Mouse (Mus musculus): ENCODE data around the gene Ffar2.
"Not testable (repeated sequence)": the region's sequence is repeated elsewhere in the genome, so short reads cannot be mapped to it uniquely, and the experiment has no call there.

Gene Ffar2

DNA sequence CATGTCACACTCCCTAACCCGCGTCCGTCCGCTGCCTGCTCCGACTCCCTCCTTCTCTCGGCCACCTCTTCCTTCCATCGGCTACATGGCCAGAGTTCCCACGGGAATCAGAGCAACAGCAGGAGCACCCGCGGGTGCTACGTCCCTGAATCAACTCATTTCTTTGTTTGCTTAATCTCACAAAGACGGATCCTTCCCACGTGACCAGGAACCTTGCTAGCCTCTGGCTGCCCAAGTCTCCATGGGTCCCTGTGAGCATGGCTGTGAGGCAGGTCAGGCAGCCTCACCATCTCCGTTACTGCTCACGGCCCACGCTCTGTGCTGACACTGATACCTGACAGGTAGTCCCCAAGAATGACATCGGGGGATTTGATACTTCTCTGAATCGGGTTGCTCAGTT is at the start of gene Ffar2:
Gene Ffar2 (minus strand): TSS at position 101 of the 400 bp plus-strand sequence.
- DNase-seq = no peak

DNA sequence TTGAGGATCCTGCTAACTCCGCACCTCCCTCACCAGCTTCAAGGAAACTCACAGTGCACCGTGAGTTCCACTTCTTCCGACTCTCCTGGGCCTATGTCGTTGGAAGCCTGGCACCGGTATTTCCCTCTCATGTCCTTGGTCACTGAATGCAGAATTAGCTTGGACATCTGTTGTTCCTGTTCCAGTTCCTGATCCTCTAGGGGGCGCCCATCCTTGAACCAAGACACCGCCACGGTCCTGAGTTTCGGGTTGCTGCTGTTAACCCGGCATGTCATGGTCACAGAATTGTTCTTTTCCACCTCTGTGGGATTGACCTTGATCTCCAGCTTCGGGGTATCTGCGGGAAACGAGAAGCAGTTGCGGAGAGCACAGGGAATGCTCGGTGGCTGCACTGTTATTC is 49.5 kb upstream of the Ffar2 start:
- DNase-seq = peak; percentile 55

DNA sequence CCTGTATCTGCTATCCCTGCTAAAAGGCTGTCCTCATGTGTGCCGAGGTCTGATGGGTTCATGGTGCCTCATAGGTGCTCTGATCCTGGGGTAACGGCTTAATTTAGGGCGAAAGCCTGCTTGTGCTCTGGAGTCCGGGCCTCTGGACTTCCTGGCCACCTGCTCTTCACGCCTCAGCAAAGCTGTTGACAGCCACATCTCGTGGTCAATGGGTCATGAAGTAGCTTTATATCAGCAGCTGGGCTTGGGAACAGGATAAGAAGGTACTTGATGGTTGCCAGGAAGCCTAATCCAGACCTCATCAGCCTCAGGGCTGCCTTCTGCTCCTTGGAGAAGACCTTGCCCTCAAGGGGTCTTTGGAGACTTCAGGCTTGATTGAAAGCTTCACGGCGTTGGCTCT is 39.8 kb upstream of the Ffar2 start:
- no peak for DNase-seq

DNA sequence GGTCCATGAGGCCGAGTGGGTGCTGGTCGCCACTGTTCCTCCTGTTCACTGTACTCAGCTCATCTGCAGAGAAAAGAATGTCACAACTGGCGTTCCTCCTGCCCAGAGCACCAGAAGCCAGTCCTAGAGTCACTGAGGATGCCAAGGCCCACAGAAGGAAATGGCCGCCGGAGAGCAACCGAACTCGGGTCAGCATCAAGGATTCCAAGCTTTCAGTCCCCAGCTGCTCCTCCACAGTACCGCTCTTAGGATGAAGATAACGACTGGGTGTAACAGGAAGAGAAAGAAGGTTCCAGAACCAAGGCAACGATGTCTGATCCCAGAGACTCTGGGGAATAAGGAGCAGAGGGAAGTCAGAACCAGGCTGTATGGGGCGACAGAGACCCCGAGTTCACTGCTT is 37.9 kb upstream of the Ffar2 start, which contains the start of gene Ffar1:
Gene Ffar1 (minus strand): TSS at position 101 of the 400 bp plus-strand sequence.
- DNase-seq = no peak

DNA sequence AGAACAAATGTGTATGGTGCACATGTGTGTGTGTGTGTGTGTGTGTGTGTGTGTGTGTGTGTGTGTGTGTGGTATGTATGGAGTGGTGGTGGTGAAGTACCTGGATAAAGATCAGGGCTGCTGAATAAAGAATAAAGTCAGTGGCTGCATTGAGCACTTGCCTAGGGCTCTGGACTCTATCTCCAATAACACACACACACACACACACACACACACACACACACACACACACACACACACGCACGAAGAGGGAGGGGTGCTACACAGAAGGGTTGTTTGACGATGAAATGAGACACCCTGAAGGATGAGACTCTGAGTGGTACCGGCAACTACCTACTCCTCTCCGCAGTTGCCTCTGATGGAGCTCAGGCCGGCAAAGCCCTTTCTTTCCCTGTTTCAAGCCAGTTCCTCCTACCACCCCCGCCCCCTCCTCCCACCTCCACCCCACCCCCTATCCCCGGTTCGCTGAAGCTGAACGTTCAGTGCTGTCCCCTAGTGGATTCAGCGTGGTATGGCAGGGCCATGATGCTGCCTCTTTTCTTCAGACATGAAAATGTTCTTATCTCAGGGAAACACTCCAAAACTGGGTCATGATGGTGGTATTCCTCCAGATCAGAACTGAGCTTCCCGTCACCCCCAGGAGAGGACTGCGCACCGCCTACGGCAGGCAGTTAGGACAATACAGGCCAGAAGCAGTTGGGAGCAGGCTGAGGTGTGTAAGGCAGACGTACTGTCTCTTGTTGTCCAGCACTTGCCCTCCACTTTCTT is 36.2 kb upstream of the Ffar2 start:
- peak; percentile 54 for DNase-seq

DNA sequence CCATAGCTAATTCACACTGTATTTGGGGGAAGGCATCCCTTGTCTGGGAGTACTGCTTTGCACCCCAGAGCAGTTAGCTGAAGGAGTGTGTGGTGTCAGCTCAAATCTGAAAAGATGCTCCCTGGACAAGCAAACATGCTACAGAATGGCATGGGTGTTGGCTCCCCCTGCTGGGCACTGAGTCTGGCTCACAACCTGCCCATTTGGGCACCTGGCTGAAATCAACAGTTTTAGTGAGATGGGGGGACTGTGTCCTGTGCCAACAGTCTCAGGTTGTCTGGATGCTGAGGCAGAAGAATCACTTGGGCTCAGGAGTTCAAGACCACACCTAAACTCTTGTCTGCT is 35.7 kb upstream of the Ffar2 start:
- DNase-seq = peak; percentile 66

DNA sequence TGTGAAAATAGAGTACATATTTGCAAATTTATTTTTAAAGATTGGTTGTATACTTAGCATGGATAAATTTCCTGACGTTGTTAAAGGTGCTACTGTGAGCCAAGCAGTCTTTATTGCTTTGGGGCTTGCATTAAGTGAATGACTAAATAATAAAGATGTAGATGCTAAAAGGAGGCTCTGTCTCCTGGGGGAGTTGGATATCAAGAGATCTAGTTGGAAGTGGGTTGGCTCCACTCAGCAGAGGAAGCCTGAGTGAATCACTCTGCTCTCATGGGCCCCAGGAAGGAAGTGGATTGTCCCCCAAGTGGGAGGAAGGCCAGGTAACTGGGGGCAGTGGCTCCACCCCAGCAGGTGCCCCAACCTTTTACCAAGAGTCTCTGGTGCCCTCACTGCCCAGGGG is 34.2 kb upstream of the Ffar2 start:
- no peak for DNase-seq

DNA sequence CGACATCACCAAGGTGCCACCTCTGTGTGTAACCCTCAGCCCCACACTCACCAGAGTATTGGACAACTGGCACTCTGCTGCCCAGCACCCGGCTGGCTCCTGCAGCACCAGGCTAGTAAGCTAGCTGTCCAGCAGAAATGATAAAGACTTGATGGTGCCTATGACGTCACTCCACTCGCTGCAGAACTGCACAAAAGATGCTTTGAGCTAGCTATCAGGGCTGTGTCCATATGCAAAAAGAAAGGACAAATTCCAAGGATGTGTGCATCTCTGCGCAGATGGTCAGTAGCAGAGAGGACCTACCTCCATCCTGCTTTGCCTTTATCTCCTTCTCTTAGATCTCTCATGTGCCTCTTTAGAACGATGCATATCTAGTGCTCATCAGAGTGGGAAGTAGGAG is 32.5 kb upstream of the Ffar2 start, which contains the start of gene Ffar3:
Gene Ffar3 (minus strand): TSS at position 101 of the 400 bp plus-strand sequence.
- no peak for DNase-seq

DNA sequence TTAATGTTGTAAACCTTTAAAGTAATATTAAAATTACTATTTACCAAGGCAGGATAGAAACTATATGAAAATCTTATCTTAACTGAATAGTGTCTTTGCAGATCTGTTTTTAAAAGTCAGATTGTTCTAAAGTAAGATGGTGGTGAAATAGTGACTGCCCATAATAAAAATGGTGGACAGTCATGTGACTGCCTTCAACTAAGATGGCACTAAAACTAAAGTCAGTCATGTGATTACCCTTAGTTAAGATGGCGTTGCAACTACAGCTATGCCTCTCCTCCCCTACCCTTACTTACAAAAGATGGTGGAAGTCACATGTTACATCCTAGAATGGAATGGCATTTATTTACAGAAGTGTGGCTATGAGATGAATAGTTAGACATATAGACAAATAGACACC is 27.8 kb upstream of the Ffar2 start:
- no peak for DNase-seq

DNA sequence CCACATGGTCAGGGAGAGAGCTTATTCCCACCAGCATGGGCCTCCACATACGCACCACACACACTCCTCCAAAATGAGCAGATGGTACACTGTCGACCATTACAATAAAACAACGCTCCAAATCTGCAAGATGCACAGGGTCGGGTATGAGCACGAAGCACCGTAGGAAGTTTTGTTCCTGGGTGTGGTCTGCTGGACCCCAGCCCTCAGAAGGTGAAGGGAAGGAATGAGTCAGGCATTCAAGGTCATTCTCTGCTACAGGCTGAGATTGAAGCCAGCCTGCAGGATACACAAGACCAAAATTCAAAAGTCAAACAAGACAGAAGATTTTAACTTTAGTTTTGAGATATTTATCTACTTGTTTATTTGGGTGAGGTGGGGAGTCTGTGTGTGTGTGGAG is 24.4 kb upstream of the Ffar2 start:
- no peak for DNase-seq

DNA sequence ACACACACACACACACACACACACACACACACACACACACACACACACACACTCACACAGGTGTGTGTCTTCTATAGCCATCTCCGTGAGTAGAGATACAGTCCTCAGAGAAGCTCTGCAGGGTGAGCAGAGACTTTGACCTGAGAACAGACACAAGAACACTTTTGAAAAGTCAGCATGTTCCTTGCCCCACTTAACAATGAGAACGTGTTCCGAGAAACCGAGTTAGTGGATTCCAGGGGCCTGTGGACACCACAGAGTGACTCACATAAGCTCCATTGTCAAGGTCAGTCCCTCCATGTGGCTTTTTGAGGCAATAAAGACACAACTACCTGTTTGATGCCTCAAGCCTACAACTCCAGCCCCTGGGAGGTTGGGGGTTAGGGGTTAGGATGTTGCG is 23.8 kb upstream of the Ffar2 start:
- no peak for DNase-seq

DNA sequence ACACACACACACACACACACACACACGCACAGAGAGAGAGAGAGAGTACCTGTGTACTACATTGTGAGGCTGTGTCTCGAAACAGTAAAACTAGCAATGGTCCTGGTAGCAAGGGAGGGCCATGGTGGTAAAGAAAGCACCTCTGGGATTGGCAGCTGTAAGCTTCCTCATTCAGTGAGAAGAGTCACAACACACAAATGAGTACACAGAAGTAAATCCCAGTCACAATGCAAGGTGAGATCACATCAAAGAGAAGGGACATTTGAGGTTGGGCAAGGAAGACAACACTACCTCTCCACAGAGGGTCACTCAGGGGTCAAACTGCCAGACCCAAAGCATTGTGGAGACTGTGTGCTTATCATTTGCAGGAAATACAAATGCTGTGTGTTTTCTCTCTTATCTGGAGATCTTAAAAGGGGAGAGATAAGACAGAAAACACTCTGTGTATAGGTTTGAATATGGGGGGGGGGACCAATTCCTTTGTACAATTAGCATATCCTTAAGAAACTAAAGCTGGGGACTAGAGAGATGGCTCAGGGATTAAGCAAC is 23.0 kb upstream of the Ffar2 start:
- DNase-seq = no peak

DNA sequence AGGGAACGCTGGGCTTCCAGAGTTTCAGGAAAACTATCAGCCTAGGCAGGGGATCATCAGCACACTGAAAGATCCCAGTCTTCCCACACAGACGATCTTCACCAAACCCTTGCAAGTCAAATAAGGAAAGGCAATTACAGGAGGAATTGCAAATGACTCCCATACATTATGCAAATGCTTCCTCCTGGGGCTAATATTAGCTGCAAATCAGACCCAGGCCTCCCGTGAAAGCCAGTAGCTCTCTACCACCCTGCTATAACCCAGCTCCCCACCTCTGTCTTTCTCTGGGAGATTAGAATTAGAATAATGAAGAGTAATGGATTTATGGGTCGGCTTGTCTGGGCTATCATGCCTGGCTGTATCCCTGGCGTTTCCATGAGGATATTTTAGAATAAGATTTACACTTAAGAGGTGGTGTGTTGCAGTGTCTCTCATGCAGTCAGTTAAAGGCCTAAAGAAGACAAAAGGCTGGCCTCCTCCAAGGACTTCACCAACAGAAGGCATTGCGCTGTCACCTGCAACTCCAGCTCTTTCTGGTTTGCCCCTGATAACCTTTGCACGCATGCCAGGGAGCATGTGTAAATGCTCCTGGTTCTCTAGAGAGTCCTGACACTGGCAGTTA is 21.2 kb upstream of the Ffar2 start:
- DNase-seq = no peak

DNA sequence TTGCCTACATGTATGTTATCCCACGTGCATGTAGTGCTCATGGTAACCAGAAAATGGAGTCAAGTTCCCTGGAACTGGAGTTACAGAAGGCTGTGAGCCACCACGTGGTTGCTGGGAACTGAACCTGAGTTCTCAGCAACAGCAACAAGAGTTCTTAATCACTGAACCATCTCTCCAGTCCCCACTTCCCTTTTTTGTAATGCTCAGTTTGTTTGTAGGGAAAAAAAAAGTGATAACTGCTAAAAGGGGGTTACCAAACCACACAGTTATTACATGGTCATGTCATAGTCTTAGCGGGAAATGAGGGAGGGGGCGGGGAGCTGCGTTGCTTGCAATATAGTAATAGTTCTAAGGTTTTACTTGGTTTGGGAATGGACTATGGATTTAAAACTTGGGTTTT is 18.5 kb upstream of the Ffar2 start:
- no peak for DNase-seq

DNA sequence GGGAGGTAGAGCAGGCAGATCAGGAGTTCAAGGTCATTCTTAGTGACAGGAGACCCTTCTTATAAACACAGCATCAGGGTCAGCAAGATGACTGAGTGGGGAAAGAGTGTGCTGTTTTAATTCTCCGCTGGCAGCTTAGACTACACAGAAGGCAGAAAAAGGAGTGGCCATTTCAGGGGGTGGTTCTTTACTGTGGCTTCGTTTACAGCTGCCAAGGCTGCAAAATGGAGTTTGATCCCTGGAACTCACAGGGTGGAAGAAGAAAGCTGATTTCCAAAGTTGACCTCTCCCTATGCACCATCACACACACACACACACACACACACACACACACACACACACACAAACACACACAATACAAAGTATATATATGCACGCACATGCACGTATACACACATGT is 17.8 kb upstream of the Ffar2 start:
- DNase-seq = no peak

DNA sequence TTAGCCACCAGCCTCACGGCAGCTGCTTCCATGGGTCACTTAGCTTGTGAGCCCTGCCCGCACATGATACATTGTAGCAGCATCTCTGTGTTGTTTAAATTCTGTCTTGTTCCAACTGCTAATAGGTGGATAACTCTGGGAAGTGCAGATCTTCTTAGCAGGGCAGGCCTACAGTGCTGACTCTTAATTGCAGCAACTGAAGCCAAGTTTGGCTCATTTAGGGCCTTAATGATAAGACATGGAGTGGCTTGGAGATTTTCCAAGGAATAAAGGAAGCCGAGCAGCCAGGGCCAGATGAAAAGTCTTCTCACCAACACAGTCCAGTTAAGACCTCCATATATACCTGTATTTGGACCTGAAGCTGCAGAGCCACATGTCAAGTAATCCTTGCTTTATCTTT is 16.7 kb upstream of the Ffar2 start:
- DNase-seq = no peak

DNA sequence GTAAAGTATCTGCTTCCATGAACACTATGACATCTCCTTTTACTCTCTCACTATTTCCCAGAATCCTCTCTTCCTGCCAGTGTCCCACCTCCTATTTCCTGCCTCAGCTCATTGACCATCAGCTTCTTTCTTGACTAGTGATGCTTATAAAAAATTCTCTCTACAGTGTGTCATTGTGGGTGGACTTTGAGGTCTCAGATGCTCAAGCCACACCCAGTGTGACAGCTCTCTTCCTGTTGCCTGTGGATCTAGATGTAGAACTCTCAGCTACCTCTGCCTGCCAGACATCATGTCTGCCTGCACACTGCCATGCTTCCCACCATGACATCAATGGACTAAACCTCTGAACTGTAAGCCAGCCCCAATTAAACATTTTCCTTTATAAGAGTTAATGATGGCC is 13.7 kb upstream of the Ffar2 start:
- DNase-seq = no peak

DNA sequence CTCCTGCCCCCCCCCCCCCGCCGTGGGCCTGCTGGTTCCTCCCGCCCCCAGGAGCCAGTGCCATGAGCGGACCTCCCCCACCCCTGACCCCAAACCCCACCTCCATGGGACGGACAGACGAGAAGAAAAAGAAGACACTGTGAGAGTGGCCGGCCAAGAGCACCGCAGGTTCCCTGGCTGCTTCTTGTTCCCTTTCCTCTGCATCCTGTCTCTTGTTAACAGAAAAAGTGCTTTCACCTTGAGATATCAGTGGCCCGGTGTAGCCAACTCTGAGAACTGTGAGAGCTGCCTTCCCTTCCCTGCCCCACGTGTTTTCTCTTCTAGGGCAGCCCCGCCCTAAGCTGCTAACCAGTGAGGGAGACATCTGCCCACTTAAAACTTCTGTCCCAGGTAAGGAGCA is 9.1 kb upstream of the Ffar2 start:
- not testable (repeated sequence) for DNase-seq

DNA sequence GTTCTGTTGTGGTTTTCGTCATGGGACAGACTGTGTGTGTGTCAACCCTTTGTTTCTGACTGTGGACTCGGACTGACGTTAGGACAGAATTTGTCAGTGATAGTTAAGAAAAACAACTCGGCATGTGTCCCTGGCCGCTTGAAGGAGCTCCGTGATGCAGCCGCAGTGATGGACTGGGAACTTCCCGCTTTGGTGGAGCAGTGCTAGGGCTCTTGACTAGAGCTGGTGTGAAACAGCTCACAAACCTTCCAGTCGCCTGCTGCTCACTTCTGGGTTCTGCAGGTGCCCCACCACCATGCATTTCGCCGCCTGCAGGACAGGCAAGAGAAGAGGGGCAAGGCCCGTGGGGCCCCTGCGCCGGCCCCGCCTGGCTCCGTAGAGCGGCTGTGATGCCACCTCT is 8.7 kb upstream of the Ffar2 start:
- DNase-seq = no peak

DNA sequence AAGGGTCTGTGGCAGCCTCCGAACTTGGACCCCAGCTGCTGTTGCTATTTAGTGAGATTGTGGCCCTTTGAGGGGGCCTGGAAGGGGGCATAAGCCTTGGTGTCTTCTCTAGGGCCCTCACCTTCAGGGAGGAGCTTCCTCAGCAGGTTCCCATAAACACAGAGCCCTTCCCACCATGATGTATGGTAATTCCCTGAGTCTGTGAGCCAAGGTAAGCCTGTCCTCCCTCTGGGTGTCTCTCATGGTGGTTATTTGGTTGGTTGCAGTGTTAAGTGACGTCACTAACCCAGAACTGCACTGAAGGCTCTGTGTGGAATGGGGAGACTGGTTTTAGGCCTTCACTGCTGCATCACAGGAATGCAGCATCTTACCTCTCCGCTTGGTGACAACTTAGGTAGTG is 5.9 kb upstream of the Ffar2 start:
- DNase-seq = no peak

DNA sequence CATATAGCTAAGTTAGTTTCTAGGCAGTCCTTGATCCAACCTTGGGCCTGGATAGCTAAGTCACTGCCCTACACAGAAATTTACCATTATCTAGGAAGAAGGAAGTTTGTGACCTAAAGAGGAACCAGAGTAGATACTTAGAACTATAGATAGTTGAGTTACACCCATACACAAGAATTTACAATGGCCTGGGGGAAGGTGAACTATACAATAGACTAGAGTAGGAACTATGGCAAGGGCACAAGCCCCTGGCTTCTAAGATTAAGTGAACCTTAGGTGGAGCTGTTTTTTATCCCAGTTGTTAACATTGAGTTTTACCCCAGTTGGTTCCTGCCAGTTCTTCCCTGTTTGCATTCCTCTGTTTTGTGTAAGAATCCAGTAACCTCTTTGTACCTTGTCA is 5.3 kb upstream of the Ffar2 start:
- DNase-seq = not testable (repeated sequence)

DNA sequence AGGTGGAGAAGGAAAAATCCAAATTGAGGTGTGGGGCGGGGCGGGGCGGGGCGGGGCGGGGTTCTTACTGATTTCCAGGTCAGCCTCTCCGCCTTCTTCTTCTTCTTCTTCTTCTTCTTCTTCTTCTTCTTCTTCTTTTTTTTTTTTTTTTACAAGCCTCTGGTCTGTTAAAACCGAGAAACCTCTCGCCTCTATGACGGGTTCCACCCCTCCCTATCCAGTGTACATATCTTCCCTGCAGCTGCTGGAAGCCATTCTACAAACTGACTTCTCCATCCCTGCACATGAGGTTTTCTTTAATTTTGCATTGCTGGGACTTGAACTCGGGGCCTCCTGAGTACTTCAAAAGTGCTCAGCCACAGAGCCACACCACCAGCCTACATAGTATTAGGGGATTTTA is 3.1 kb upstream of the Ffar2 start:
- no peak for DNase-seq

DNA sequence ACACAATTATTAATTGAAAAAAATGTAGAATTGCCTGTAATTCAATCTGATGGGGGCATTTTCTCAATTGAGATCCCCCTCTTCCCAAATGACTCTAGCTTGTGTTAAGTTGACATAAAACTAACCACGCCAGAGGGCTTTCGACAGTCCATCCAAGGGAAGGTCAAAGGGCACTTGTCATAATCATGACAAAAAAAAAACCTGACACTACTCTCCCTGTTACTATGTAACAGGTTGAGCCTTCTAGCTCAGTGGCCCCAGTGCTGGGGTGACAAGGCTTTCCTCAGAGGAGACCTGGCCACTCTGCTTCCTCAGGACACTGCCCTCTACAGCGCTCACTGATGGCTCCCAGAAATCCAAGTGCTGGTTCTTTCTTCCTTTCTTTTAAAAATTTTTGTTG is 731 bp upstream of the Ffar2 start:
- no peak for DNase-seq

DNA sequence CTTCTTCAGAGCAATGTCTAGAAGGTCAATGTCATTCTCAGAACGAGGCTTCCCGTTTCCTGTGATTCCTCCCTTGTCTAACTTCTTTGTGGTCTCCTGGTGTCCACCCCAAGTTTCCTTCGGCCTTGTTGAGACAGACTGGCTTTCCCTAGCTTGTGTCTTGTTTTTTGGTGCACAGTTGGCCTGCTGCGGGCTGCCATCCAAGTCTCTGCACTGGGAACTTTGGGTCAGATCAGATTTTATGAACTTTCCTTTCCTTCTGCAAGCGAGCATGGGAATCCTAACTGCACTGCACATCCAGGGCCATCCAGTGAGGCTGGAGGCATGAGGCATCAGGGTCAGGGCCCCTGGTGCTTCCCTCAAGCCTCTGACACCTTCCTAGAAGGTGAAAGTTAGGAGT is 2.0 kb downstream of the Ffar2 start:
- no peak for DNase-seq
